Mouse (Mus musculus) ZHBTc4 (cell line): ENCODE data around the gene Mindy4.

Source experiments
- DNase-seq: peaks from one replicate; pipeline ENCODE4 v3.0.0-alpha.2; 2011; ENCODE audit warnings: low read depth, low spot score

Gene Mindy4

GRCm38 (mm10) chr6:55367126-55367525 is 163.9 kb downstream of the Mindy4 start:
- no peak for DNase-seq
